Mouse (Mus musculus) intestine, embryonic 14.5 days (tissue): ENCODE data around the gene Abhd14b. TPM values are rescaled to one million over a fixed set of nuclear protein-coding genes. Genes with fewer than 3 reads are reported as not detected.

Experiments
- ATAC-seq: fragments of 200-750 bp; cut with Nextera tagmentation; replicated peaks from 2 replicates; pipeline ENCODE4 v1.8.0; 2017; ENCODE audit warnings: low read depth, moderate number of reproducible peaks, moderate TSS enrichment, moderate library complexity; ENCODE audit not compliant: low FRiP score, low TSS enrichment
- DNase-seq: peaks from one replicate; pipeline ENCODE4 v3.0.0-alpha.2; 2018; ENCODE audit warnings: low spot score
- H3K27ac ChIP-seq: fragments of 300-500 bp; sonication (generic); 2 replicates; pipeline ENCODE4 v1.5.1; 2014; ENCODE audit warnings: low read depth, mild to moderate bottlenecking, control low read depth
- H3K27me3 ChIP-seq: fragments of 300-500 bp; sonication (generic); replicated peaks from 2 replicates; pipeline ENCODE4 v1.6.1; 2014; ENCODE audit warnings: low read length, control low read depth; ENCODE audit not compliant: control insufficient read depth, insufficient read depth
- H3K36me3 ChIP-seq: fragments of 300-500 bp; sonication (generic); 2 replicates; pipeline ENCODE4 v1.6.1; 2014; ENCODE audit warnings: low read length, control low read depth; ENCODE audit not compliant: control insufficient read depth, insufficient read depth
- H3K4me1 ChIP-seq: fragments of 300-500 bp; sonication (generic); replicated peaks from 2 replicates; pipeline ENCODE4 v1.6.1; 2014; ENCODE audit warnings: low read length, control low read depth, mixed read lengths; ENCODE audit not compliant: control insufficient read depth, insufficient read depth
- H3K4me2 ChIP-seq: fragments of 300-500 bp; sonication (generic); 2 replicates; pipeline ENCODE4 v1.6.1; 2014; ENCODE audit warnings: low read length
- H3K4me3 ChIP-seq: fragments of 300-500 bp; sonication (generic); 2 replicates; pipeline ENCODE4 v1.5.1; 2014; ENCODE audit warnings: low read depth, low read length, control low read depth, mixed read lengths
- H3K9ac ChIP-seq: fragments of 300-500 bp; sonication (generic); 2 replicates; pipeline ENCODE4 v1.6.1; 2014; ENCODE audit warnings: mild to moderate bottlenecking, low read length
- H3K9me3 ChIP-seq: fragments of 300-500 bp; sonication (generic); 2 replicates; pipeline ENCODE4 v1.6.1; 2016; ENCODE audit warnings: low read length, control low read depth; ENCODE audit not compliant: control insufficient read depth
- WGBS: fragments of 180-500 bp; shearing (Covaris S2); extraction: QIAGEN DNeasy Blood & Tissue Kit; methylation state at CpG from one replicate; pipeline ENCODE4 v1.1.7; 2014; 5-methylcytosine and 5-hydroxymethylcytosine counted together
- polyA plus RNA-seq: library from polyadenylated mRNA; unstranded; fragments of >200 nt; fragmentation: Nextera tagmentation; extraction: Ambion mirVana; gene quantifications from 2 replicates; pipeline ENCODE4 v1.2.1, GENCODE M21; 2014

Abhd14b gene
- polyA plus RNA-seq, 1 experiment from 2014 or later, result 27.2 TPM

- ATAC-seq, result no peak
- H3K27me3 ChIP-seq, result no peaks in the 10 kb centered on the region
- peaks cover 26% of the 10 kb centered on the region for H3K4me1 ChIP-seq
- WGBS, result 81% methylated on average over 15 of the region's 15 CpGs
- no peak overlapping the region for H3K4me3 ChIP-seq
- no peak overlapping the region for H3K4me2 ChIP-seq
- H3K9me3 ChIP-seq, result no peaks in the 10 kb centered on the region
- no peak overlapping the region for H3K27ac ChIP-seq
- H3K36me3 ChIP-seq, result peaks cover 47% of the 10 kb centered on the region
- DNase-seq, result no peak
- H3K9ac ChIP-seq, result no peak overlapping the region
These were observed 12.7 kb downstream of the Abhd14b start for GRCm38 (mm10) chr9:106459946-106460345.

DNA sequence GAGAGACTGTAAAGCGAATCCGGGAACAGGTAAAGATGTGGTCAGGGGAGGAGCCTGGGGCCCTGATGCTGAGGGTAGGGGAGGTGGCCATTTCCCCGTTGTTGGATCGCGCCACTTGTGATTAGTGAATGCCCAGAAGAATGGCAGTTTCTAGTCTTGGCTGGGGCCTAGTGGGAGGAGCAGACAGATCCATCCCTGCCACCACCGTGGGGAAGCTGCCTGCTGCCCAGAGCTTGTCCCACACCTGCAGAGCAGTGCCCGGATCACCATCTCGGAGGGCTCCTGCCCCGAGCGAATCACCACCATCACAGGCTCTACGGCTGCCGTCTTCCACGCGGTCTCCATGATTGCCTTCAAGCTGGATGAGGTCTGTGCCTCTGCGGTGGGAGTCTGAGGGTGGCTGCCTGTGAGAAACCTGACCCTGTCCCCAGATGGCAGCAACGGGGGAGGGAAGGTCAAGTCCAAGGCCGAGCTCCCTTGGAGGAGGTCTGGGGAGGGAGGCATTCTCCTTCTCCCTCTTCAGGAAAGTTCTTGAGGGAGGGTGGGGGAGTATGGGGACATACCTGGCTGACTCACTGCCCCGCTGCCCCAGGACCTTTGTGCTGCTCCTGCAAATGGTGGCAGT lies 13.3 kb downstream of the Abhd14b start:
- Histone ChIP-seq H3K36me3 (peaks cover 47% of the 10 kb centered on the region), H3K4me3 (no peak overlapping the region), H3K4me1 (peaks cover 22% of the 10 kb centered on the region), H3K27ac (no peak overlapping the region), H3K4me2 (no peak overlapping the region), H3K9ac (no peak overlapping the region), H3K9me3 (no peaks in the 10 kb centered on the region), H3K27me3 (no peaks in the 10 kb centered on the region)
- no peak for ATAC-seq
- WGBS, result 76% methylated on average over 18 of the region's 18 CpGs
- no peak for DNase-seq

GRCm38 (mm10) chr9:106461026-106461415 lies 13.8 kb downstream of the Abhd14b start:
- ATAC-seq, result no peak
- WGBS, result 92% methylated on average over 9 of the region's 9 CpGs
- H3K36me3 ChIP-seq, result peaks cover 47% of the 10 kb centered on the region

GRCm38 (mm10) chr9:106461641-106462429 lies 14.6 kb downstream of the Abhd14b start:
- Histone ChIP-seq H3K9me3 (no peaks in the 10 kb centered on the region), H3K36me3 (peaks cover 43% of the 10 kb centered on the region), H3K27me3 (no peaks in the 10 kb centered on the region), H3K9ac (no peak overlapping the region), H3K4me2 (no peak overlapping the region), H3K4me3 (no peak overlapping the region), H3K27ac (no peak overlapping the region), H3K4me1 (peaks cover 12% of the 10 kb centered on the region)
- ATAC-seq (no peak), DNase-seq (no peak)
- 85% methylated on average over 16 of the region's 16 CpGs for WGBS

More at GRCm38 (mm10) chr9:106461026-106461415, 13.8 kb downstream of the Abhd14b start:
- Histone ChIP-seq H3K4me1 (peaks cover 20% of the 10 kb centered on the region), H3K4me3 (no peak overlapping the region), H3K9ac (no peak overlapping the region), H3K27ac (no peak overlapping the region), H3K27me3 (no peaks in the 10 kb centered on the region), H3K9me3 (no peaks in the 10 kb centered on the region), H3K4me2 (no peak overlapping the region)
- DNase-seq, result no peak

GRCm38 (mm10) chr9:106462430-106462800 lies 15.2 kb downstream of the Abhd14b start:
- Histone ChIP-seq H3K9me3 (no peaks in the 10 kb centered on the region), H3K4me3 (no peak overlapping the region), H3K27me3 (no peaks in the 10 kb centered on the region), H3K36me3 (peaks cover 41% of the 10 kb centered on the region), H3K4me1 (peaks cover 7% of the 10 kb centered on the region; the same call in 1 of the 2 replicates), H3K27ac (no peak overlapping the region), H3K4me2 (no peak overlapping the region), H3K9ac (no peak overlapping the region)
- ATAC-seq, result no peak
- no peak for DNase-seq
- 97% methylated on average over 12 of the region's 12 CpGs for WGBS

DNA sequence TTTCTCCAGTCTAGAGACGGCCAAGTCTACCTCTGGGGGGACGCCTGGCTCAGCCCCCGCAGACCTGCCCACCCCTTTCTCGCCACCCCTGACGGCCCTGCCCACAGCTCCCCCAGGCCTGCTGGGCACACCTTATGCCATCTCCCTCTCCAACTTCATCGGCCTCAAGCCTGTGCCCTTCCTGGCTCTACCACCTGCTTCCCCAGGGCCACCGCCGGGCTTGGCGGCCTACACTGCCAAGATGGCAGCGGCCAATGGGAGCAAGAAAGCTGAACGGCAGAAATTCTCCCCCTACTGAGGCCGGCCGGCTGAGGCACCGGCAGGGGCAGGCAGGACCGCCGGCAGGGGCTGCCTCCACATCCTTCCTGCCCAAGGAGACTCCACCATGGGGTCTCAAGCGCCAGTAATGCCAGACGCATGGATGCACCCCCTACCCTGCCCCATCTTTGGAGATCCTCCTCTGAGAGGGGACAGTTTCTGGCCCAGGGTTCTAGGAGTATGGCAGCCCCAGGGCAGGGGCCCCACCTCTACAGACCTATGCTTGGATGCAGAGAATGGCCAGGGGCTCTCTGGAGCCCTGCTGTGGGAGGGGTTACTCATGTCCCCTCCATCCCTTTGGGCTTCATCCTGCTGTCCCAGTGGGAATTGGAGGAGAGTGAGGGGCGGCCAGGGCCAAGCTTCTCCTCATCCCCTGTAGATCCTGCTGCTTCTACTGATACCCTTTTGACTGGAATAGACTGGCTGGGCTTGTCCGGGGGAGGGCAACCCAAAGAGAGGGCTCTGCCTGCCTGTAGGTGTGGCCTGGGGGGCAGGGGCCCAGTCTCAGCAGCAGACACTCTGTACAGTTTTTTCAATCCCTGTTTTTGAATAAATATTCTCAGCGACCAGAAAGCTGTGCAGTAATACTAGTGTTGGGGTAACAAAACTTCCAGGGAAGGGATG lies 16.1 kb downstream of the Abhd14b start:
- Histone ChIP-seq H3K27ac (no peak overlapping the region), H3K27me3 (no peaks in the 10 kb centered on the region), H3K4me1 (peaks cover 3% of the 10 kb centered on the region; the same call in 1 of the 2 replicates), H3K9ac (no peak overlapping the region), H3K4me2 (no peak overlapping the region), H3K4me3 (no peak overlapping the region), H3K9me3 (no peaks in the 10 kb centered on the region), H3K36me3 (peaks cover 38% of the 10 kb centered on the region)
- DNase-seq (no peak), ATAC-seq (no peak)
- WGBS, result 80% methylated on average over 21 of the region's 21 CpGs

DNA sequence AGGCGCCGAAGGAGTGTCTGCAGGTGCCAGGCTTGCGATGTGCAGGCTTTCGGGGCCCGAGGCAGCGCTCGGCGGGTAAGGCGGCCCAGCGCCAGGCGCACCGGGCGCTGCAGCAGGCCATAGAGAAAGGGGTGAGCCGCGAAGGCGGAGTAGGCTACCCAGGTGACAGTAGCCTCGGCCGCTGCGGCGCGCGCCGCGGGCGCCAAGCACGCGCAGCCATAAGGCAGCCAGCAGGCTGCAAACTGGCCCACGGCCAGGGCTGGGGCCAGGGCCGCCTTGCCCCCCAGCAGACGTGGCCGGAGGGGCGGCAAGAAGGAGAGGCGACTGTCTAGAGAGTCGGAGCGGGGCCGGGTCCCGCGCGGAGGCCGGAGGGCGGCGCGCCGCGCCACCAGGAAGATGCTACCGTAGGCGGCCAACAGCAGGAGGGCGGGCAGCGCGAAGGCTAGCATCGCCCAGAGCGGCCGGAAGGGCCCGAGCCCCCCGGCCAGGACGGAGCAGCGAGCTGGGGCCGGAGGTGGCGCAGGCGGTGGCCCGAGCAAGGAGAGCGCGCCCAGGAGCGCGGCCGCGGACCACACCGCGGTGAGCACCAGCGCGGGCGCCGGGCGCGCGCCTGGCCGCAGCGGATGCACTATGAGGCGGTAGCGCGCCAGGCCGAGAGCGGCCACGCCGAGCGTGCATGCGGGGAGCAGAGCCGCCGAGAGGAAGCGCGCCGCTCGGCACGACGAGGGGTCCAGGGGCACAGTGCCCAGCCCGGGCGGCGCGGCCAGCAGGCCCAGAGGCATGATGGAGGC lies 17.7 kb downstream of the Abhd14b start:
- H3K36me3 ChIP-seq, result peaks cover 36% of the 10 kb centered on the region
- no peaks in the 10 kb centered on the region for H3K9me3 ChIP-seq
- ATAC-seq, result peak; percentile 68
- DNase-seq, result peak; percentile 79
- H3K4me2 ChIP-seq, result peak overlapping the region; percentile 96
- H3K4me3 ChIP-seq, result peak overlapping the region; percentile 54
- no peaks in the 10 kb centered on the region for H3K27me3 ChIP-seq
- H3K4me1 ChIP-seq, result peaks cover 3% of the 10 kb centered on the region; the same call in 1 of the 2 replicates
- H3K27ac ChIP-seq, result no peak overlapping the region
- 2% methylated on average over 87 of the region's 99 CpGs for WGBS
- peak overlapping the region; percentile 56 for H3K9ac ChIP-seq
